Comparison of ENCODE assay signal across 30 mouse cellular contexts in the genomic region with DNA sequence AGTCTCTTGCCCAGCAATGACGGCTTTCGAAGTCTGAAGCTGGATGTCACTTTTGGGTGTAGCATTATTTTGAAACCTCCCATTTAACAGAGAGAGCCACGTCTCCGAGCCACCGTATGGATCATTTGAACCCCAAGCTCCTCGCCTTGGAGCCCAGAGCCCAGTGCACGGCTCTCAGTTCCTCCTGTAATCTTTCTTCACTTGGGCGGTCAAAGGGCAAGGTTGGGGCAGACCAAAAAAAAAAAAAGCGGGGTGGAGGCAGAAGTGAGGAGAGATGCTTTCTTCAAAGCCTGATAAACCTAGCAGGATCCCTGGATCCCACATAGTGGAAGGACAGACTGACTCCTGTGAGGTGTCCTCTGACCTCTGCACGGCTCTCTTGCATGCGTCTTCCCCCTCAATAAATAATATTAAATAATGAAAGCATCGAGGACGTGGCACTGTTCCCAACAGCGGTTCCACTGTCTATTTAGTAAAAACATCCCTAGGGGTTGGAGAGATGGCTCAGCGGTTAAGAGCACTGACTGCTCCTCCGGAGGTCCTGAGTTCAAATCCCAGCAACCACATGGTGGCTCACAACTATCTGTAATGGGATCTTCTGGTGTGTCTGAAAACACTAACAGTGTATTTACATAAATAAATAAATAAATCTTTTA.
"Had no signal": no experiment of that assay in that cellular context is flagged by ENCODE, and none has a peak within 500 bp of the region (broad histone marks: within the 10 kb centered on the region; RNA-seq: fewer than 3 reads in every experiment).

No protein-coding gene starts in this region.

- H3K36me3 ChIP-seq: limb, embryonic 10.5 days; limb, embryonic 12.5 days; limb, embryonic 13.5 days; limb, embryonic 15.5 days; liver, embryonic 12.5 days; liver, embryonic 13.5 days; liver, embryonic 15.5 days; lung, embryonic 15.5 days; midbrain, embryonic 10.5 days; midbrain, embryonic 12.5 days; midbrain, embryonic 13.5 days; midbrain, embryonic 15.5 days; neural tube, embryonic 12.5 days had no signal

- H3K27ac ChIP-seq: limb, embryonic 10.5 days; limb, embryonic 12.5 days; limb, embryonic 13.5 days; limb, embryonic 15.5 days; liver, embryonic 12.5 days; liver, embryonic 13.5 days; liver, embryonic 14.5 days; liver, embryonic 15.5 days; lung, embryonic 15.5 days; macrophage; midbrain, embryonic 10.5 days; midbrain, embryonic 12.5 days; midbrain, embryonic 13.5 days; midbrain, embryonic 15.5 days; neural tube, embryonic 12.5 days had no signal

- H3K4me1 ChIP-seq: liver, embryonic 15.5 days had no signal

- H3K4me3 ChIP-seq: limb, embryonic 10.5 days; limb, embryonic 12.5 days; limb, embryonic 13.5 days; limb, embryonic 15.5 days; liver, embryonic 12.5 days; liver, embryonic 13.5 days; liver, embryonic 15.5 days; lung, embryonic 15.5 days; megakaryocyte, embryonic 14.5 days; midbrain, embryonic 10.5 days; midbrain, embryonic 12.5 days; midbrain, embryonic 13.5 days; midbrain, embryonic 15.5 days; myocyte; neural tube, embryonic 12.5 days had no signal

- DNase-seq: left cerebral cortex, postnatal 4 days; liver; liver, embryonic 13.5 days; liver, postnatal 0 days; lung, adult 18-20 months; lung, adult 2 months; lung, embryonic 14.5 days; lung, postnatal 10 days; lung, postnatal 14 days; lung, postnatal 36 days; lung, postnatal 4 days; midbrain, embryonic 14.5 days had no signal

- H3K9me3 ChIP-seq: limb, embryonic 10.5 days; limb, embryonic 12.5 days; limb, embryonic 13.5 days; limb, embryonic 15.5 days; liver, embryonic 12.5 days; liver, embryonic 13.5 days; liver, embryonic 15.5 days; lung, embryonic 15.5 days; megakaryocyte, embryonic 14.5 days; midbrain, embryonic 10.5 days; midbrain, embryonic 12.5 days; midbrain, embryonic 13.5 days; midbrain, embryonic 15.5 days; neural tube, embryonic 12.5 days had no signal

- H3K27me3 ChIP-seq: limb, embryonic 15.5 days; liver, embryonic 15.5 days; lung, embryonic 15.5 days; midbrain, embryonic 12.5 days; midbrain, embryonic 13.5 days; midbrain, embryonic 15.5 days; neural tube, embryonic 12.5 days had no signal

- H3K9ac ChIP-seq: limb, embryonic 12.5 days; limb, embryonic 13.5 days; limb, embryonic 15.5 days; liver, embryonic 12.5 days; liver, embryonic 13.5 days; liver, embryonic 14.5 days; liver, embryonic 15.5 days; liver, postnatal 0 days; lung, embryonic 14.5 days; lung, embryonic 15.5 days; midbrain, embryonic 12.5 days; midbrain, embryonic 13.5 days; midbrain, embryonic 15.5 days; neural tube, embryonic 12.5 days had no signal

- H3K4me2 ChIP-seq: limb, embryonic 12.5 days; limb, embryonic 13.5 days; limb, embryonic 15.5 days; liver, embryonic 11.5 days; liver, embryonic 12.5 days; liver, embryonic 13.5 days; liver, embryonic 15.5 days; lung, embryonic 14.5 days; lung, embryonic 15.5 days; midbrain, embryonic 11.5 days; midbrain, embryonic 12.5 days; midbrain, embryonic 13.5 days; midbrain, embryonic 15.5 days; neural tube, embryonic 12.5 days had no signal
